Mouse (Mus musculus) stomach, postnatal 0 days (tissue): ENCODE measurements around the gene Eras. TPM values are rescaled to one million over a fixed set of nuclear protein-coding genes. Genes with fewer than 3 reads are reported as not detected.

Experiments
- ATAC-seq: fragments of 200-750 bp; cut with Nextera tagmentation; 2 replicates; pipeline ENCODE4 v1.8.0; 2017; ENCODE audit not compliant: low FRiP score, low TSS enrichment
- DNase-seq: peaks from one replicate; pipeline ENCODE4 v3.0.0-alpha.2; 2016; ENCODE audit warnings: low spot score
- H3K27ac ChIP-seq: fragments of 300-500 bp; sonication (generic); replicated peaks from 2 replicates; pipeline ENCODE4 v1.5.1; 2014; ENCODE audit warnings: mild to moderate bottlenecking, control low read depth
- H3K27me3 ChIP-seq: fragments of 300-500 bp; sonication (generic); 2 replicates; pipeline ENCODE4 v1.6.1; 2014; ENCODE audit warnings: low read length; ENCODE audit not compliant: control insufficient read depth, insufficient read depth
- H3K36me3 ChIP-seq: fragments of 300-500 bp; sonication (generic); 2 replicates; pipeline ENCODE4 v1.6.1; 2014; ENCODE audit warnings: low read length, mixed read lengths; ENCODE audit not compliant: control insufficient read depth, insufficient read depth
- H3K4me1 ChIP-seq: fragments of 300-500 bp; sonication (generic); replicated peaks from 2 replicates; pipeline ENCODE4 v1.6.1; 2014; ENCODE audit warnings: antibody characterized with exemption; ENCODE audit not compliant: control insufficient read depth, insufficient read depth
- H3K4me2 ChIP-seq: fragments of 300-500 bp; sonication (generic); replicated peaks from 2 replicates; pipeline ENCODE4 v1.6.1; 2014; ENCODE audit warnings: low read depth, mild to moderate bottlenecking, control low read depth, moderate library complexity
- H3K4me3 ChIP-seq: fragments of 300-500 bp; sonication (generic); 2 replicates; pipeline ENCODE4 v1.5.1; 2014; ENCODE audit warnings: low read depth, low read length, control low read depth
- H3K9ac ChIP-seq: fragments of 300-500 bp; sonication (generic); 2 replicates; pipeline ENCODE4 v1.6.1; 2014; ENCODE audit warnings: mild to moderate bottlenecking, low read length, control low read depth, mixed read lengths
- H3K9me3 ChIP-seq: fragments of 300-500 bp; sonication (generic); 2 replicates; pipeline ENCODE4 v1.6.1; 2016; ENCODE audit warnings: low read length; ENCODE audit not compliant: control insufficient read depth
- CTCF ChIP-seq: IDR thresholded peaks from 2 replicates; pipeline ENCODE4 v1.5.1; 2016; ENCODE audit warnings: antibody characterized with exemption, low read depth, mild to moderate bottlenecking, moderate library complexity
- EP300 ChIP-seq: optimal IDR thresholded peaks from 2 replicates; pipeline ENCODE3; 2016; ENCODE audit warnings: antibody characterized with exemption
- WGBS: fragments of 180-500 bp; shearing (Covaris S2); extraction: QIAGEN DNeasy Blood & Tissue Kit; methylation state at CpG from one replicate; pipeline ENCODE4 v1.1.7; 2014; 5-methylcytosine and 5-hydroxymethylcytosine counted together
- polyA plus RNA-seq: library from polyadenylated mRNA; unstranded; fragments of >200 nt; fragmentation: Nextera tagmentation; extraction: Ambion mirVana; gene quantifications from 2 replicates; pipeline ENCODE4 v1.2.1, GENCODE M21; 2015

Eras gene
- polyA plus RNA-seq, 1 experiment from 2014 or later = not detected

DNA sequence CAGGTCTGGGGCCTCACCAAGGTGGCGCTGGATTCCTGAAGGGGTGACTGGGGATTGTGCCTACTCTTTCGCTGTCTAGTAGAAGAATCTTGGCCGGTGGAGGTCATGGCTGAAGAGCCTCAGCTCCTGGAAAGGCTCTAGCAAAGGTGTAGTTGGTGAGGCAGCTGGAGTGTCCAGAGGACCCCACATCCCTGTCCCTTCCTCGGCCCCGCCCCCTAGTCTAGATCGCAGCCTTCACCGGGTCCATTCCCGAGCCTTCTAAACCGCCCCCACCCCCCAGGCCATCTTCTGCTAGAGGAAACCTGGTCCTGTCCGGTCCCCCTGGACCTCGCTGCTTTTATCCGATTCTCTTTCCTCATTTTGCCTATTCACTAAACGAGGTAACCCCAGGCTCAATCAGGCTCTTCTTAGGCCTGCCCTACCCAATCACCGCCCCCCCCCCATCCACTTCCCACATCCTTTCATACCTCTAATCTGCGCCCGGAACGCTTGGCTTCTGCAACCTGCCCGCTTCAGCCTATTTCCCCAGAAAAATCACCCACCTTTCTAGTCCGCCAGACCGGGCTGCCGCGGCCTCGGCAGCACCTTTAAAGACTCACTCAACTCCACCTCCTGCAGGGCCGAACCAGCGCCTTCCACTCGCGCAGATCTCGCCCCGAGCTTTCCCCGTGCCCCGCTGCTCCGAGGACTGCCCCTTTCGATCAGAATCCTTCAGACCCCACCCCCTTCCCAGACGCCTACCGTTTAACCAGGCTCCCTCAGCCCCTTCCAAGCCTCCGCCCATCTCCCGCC lies 18.9 kb upstream of the Eras start, which contains the start of gene Hdac6:
Gene Hdac6 (minus strand): TSS at position 782 of the 792 bp plus-strand sequence.
- H3K9me3 ChIP-seq = no peaks in the 10 kb centered on the region
- peak within 1 kb of the TSS; percentile 44 for H3K4me3 ChIP-seq
- TF ChIP-seq EP300 = no peak
- TF ChIP-seq CTCF = peak; percentile 14; the same call in 1 of the 2 replicates
- DNase-seq (no peak), ATAC-seq (no peak; the same call in 1 of the 2 replicates)
- peak within 1 kb of the TSS; percentile 51 for H3K9ac ChIP-seq
- WGBS = 16% methylated on average over 33 of the region's 37 CpGs
- 0 out of 2 replicates have a peak within 1 kb of the TSS, but pooled peaks have one; percentile 18 for H3K27ac ChIP-seq
- H3K4me1 ChIP-seq = no peaks in the 10 kb centered on the region
- no peaks in the 10 kb centered on the region for H3K27me3 ChIP-seq
- H3K4me2 ChIP-seq = peak within 1 kb of the TSS; percentile 49
- no peaks in the 10 kb centered on the region for H3K36me3 ChIP-seq

DNA sequence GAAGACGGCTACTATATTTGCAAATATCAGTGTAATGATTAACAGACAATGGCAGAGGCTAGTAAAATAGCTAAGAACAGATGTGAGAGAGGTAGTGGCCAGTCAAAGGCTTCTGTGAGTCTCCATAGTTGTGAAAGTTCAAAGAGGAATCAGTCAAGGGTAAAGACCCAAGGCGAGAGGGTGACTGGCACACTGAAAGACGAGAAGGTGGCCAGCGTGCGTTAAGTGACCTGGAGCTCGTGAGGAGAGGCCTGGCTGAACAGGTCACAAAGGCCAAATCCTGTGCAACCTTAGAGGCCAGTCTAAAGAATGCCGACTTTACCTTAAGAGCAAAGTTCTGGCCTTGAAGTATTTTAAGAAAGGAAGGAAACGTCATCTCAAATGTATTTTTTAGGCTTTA lies 17.2 kb upstream of the Eras start:
- no peak overlapping the region for H3K4me3 ChIP-seq
- 70% methylated on average over 8 of the region's 8 CpGs for WGBS
- no peaks in the 10 kb centered on the region for H3K27me3 ChIP-seq

GRCm38 (mm10) chrX:7937667-7938066 lies 9.3 kb upstream of the Eras start:
- no peaks in the 10 kb centered on the region for H3K27me3 ChIP-seq
- WGBS = 87% methylated on average over 6 of the region's 6 CpGs
- ATAC-seq = no peak; the same call in 1 of the 2 replicates
- no peaks in the 10 kb centered on the region for H3K4me1 ChIP-seq
- no peak overlapping the region for H3K4me2 ChIP-seq
- H3K27ac ChIP-seq = no peak overlapping the region
- no peak for TF ChIP-seq EP300
- TF ChIP-seq CTCF = no peak
- no peak for DNase-seq
- H3K9me3 ChIP-seq = no peaks in the 10 kb centered on the region
- no peak overlapping the region for H3K9ac ChIP-seq
- no peaks in the 10 kb centered on the region for H3K36me3 ChIP-seq
- H3K4me3 ChIP-seq = no peak overlapping the region

More for the DNA sequence above, 17.2 kb upstream of the Eras start:
- H3K36me3 ChIP-seq = no peaks in the 10 kb centered on the region
- ATAC-seq (no peak), DNase-seq (no peak)
- no peak overlapping the region for H3K9ac ChIP-seq
- H3K4me1 ChIP-seq = no peaks in the 10 kb centered on the region
- no peak overlapping the region for H3K27ac ChIP-seq
- H3K4me2 ChIP-seq = no peak overlapping the region
- TF ChIP-seq EP300 (no peak), CTCF (no peak)
- no peaks in the 10 kb centered on the region for H3K9me3 ChIP-seq

DNA sequence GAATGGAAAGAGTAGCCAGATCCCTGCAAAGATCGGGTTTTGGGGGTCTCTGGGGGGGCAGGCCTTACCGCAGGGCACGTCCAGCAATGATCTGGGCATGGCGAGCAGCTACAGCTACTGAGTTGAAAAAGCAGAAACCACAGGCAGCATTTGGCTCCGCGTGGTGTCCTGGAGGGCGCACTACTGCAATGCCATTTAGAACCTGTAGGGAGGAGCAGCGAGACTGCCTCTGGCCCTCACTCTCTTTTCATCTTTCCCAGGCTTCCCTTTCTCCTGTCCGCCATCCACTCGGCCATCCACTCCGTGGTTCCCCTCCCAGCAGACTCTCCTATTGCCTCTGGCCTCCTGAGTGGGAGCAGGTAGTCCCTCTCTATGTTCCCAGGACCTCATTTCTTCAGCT lies 8.5 kb upstream of the Eras start:
- no peaks in the 10 kb centered on the region for H3K36me3 ChIP-seq
- no peaks in the 10 kb centered on the region for H3K9me3 ChIP-seq
- H3K27me3 ChIP-seq = no peaks in the 10 kb centered on the region
- H3K4me1 ChIP-seq = no peaks in the 10 kb centered on the region
- no peak for TF ChIP-seq EP300
- TF ChIP-seq CTCF = peak; percentile 37
- no peak overlapping the region for H3K9ac ChIP-seq
- no peak overlapping the region for H3K27ac ChIP-seq
- H3K4me2 ChIP-seq = no peak overlapping the region
- no peak for ATAC-seq
- H3K4me3 ChIP-seq = no peak overlapping the region
- DNase-seq = no peak
- WGBS = 59% methylated on average over 11 of the region's 11 CpGs

DNA sequence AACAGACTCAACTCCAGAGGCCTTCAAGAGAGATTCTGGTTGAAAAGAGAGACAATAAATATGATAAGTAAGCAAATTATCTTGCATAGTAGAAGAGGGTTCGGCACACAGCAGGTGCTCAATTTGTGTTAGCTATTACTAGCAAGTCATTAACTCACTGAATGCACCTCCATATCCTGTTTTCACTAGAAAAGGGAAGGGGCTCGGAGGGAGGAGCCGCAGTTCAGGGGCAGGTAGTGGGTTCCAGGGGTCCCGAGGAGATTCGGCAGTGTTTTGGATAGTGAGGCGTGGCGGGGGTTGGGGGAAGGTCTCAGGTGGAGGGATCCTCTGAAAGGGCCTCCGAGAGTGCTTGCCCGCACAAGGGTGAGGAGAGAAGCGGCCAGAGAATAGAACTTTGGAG lies 1.3 kb downstream of the Eras start:
- H3K27ac ChIP-seq = no peak overlapping the region
- ATAC-seq = no peak
- 22% methylated on average over 10 of the region's 10 CpGs for WGBS
- no peak overlapping the region for H3K4me3 ChIP-seq
- DNase-seq = no peak
- no peak overlapping the region for H3K4me2 ChIP-seq
- peaks cover 2% of the 10 kb centered on the region; the same call in 1 of the 2 replicates for H3K36me3 ChIP-seq
- no peak overlapping the region for H3K9ac ChIP-seq
- H3K4me1 ChIP-seq = no peaks in the 10 kb centered on the region
- TF ChIP-seq CTCF (no peak), EP300 (no peak)
- H3K9me3 ChIP-seq = no peaks in the 10 kb centered on the region
- no peaks in the 10 kb centered on the region for H3K27me3 ChIP-seq

DNA sequence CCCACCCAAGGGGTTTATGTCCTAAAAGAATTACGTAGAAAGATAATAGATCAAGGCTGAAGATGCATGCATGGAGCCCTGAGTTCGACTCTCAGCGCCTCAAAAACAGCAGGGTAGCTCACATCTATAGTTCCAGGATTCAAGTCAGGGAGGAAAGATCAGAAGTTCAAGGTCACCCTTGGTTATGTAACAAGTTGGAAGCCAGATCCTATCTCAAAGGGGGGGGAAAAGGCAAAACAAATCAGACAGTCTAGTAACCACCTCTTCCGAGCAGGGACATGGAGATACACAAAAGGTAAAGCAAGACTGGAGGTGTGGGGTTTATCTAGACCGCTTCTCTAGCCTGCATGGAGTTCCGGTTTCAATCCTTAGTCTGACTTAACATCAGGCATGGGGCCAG lies 2.1 kb downstream of the Eras start:
- Histone ChIP-seq H3K36me3 (no peaks in the 10 kb centered on the region), H3K4me2 (no peak overlapping the region)

More for the DNA sequence above, 2.1 kb downstream of the Eras start:
- no peaks in the 10 kb centered on the region for H3K9me3 ChIP-seq
- H3K4me1 ChIP-seq = no peaks in the 10 kb centered on the region
- DNase-seq = no peak
- H3K27me3 ChIP-seq = no peaks in the 10 kb centered on the region
- no peak overlapping the region for H3K27ac ChIP-seq
- no peak for ATAC-seq
- H3K4me3 ChIP-seq = no peak overlapping the region
- TF ChIP-seq CTCF (no peak), EP300 (no peak)
- H3K9ac ChIP-seq = no peak overlapping the region
- WGBS = 76% methylated on average over 6 of the region's 6 CpGs
